Mouse (Mus musculus) lung, adult 18-20 months (tissue): ENCODE measurements around the gene A730061H03Rik.

ENCODE experiments used
- DNase-seq, 2 experiments: peaks; one replicate each; pipeline ENCODE4 v3.0.0; 2022; ENCODE audit warnings: mixed read lengths in 2 of 2

The A730061H03Rik gene

DNA sequence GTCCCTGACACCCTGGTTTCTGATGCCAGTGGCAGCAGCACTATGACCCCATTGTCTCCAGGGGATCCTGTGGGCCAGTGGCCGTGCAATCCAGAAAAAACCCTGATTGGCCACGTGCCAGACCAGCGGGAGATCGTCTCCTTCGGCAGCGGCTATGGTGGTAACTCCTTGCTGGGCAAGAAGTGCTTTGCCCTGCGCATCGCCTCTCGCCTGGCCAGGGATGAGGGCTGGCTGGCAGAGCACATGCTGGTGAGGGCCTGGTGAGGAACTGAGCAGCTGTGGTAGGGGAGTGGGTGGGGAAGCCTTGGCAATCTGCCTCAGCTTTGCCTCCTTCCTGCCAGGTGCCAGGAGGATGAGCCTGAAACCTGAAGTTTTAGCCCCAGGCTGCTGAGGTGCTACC is 15.9 kb downstream of the A730061H03Rik start:
- DNase-seq = no peak

DNA sequence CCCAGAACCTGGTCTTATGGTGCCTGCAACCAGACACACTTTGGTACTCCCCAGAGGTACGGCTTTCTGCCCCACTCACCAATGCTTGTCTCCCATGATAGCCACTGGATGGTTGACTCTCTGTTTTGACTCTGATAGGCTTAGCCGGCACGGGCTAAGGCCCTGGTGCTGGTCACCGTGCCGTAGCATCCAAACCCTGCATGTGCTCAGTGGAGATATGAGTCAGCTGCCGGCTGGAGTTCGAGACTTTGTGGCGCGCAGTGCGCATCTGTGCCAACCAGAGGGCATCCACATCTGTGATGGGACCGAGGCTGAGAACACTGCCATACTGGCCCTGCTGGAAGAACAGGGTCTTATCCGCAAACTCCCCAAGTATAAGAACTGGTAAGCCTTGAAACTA is 17.9 kb downstream of the A730061H03Rik start:
- DNase-seq = no peak

DNA sequence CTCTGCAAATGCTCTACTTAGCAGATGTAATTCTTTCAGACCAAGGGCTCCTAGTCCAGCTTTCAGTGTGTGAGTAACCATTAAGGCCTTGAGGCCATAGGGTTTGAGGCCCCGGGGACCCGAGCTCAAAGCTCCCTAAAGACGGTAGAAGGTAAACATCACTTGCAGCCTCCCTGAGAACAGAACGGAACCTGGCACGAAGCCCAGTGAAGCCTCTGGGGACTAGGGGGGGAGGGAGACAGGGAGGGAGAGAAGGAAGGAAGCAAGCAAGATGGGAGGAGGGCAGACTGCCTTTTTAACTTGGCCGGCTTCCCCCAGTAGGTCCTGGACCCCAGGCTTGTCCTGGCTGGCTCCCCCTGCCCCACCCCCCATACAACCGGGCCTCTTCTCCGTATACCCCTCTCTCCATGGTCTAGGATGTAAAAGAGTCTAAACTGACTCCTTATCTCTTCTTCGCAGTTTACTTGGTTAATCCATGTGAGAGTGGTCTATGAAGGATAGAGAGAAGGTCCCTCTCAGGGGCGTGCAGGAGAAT is 19.4 kb downstream of the A730061H03Rik start:
- DNase-seq = peak; percentile 82 to 87

DNA sequence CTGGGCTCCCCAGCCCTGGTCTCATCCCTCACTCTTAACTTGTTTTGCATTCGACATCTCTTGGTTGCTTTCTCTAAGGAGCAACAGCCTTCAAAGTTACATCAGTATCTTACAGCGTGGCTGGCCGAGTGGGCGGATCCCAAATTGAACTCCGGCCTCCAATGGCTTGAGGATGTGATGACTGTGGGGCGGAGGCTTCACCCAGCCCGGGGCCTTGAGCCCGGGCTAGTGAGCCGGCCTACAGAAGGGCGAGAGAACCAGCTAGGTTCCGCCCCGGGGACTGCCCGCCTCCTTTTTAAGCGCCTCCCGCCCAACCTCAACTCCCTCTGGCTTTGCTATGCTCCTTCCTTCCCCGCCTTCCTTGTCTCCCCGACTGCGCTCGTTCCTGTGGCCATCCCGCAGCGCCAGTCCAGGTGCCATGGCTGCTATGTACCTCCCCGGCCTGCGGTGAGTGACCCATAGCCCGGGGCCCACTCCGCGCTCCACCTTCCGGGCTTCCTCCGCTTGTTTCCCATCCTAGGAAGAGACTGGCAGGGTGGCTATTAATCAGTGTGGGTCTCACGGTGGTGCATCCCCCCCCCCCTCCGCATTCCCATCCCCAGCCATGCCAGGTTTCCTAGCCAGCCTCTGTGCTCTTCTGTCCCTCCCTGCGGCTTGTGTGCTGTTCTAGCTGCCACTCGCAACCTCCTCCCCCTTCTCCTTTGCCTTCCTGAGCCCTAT is 20.0 kb downstream of the A730061H03Rik start, which contains the start of gene Pck2:
Gene Pck2 (plus strand): TSS at position 200 of the 720 bp plus-strand sequence.
- peak; percentile 93 to 95 for DNase-seq

DNA sequence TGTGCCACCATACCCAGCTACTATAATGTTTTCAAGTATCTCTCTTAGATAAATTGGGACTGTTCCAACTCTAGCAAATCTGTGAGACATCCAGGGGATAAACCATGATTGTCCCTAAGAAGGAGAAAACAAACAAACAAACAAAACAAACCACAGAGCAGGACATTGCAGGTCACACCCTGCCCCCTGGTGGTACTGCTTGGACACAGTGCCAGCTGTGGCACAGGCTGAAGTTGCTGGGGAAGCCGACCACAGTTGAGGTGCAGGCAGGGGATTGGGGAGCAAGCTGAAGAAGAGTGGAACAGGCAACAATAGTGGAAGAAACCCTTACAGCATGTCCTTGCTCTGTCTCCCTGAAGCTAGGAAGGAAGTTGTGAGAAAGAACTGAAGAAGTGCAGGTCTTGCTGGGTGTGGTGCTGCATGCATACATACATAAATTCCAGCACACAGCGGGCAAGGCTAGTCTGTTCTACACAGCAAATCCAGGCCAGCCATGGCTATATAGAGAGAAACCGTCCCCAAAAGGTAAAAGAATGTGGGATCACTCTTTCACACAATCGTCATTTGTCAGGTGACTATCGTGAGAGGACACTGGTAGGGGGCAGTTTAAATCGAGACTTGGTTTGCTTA is 24.0 kb downstream of the A730061H03Rik start:
- DNase-seq = peak in 1 of 2 experiments; percentile 19

DNA sequence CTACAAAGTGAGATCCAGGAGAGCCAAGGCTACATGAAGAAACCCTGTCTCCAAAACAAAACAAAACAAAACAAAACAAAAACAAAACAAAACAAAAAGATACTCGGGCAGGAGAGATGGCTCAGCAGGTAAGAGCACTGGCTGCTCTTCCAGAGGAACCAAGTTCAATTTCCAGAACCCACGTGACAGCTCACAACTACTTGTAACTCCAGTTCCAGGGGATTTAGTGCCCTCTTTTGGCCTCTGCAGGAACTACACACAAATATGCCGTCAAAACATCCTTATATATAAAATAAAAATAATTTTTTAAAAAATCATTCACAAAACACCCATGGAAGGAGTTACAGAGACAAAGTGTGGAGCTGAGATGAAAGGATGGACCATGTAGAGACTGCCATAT is 32.3 kb downstream of the A730061H03Rik start:
- peak in 1 of 2 experiments; percentile 41 for DNase-seq

GRCm38 (mm10) chr14:55526674-55527073 is 33.5 kb downstream of the A730061H03Rik start:
- no peak for DNase-seq

- no peak for DNase-seq
These were observed 35.4 kb downstream of the A730061H03Rik start, which contains the start of gene Nrl for GRCm38 (mm10) chr14:55524785-55525184. TSS of gene Nrl (minus strand) at chr14:55524981.

- no peak for DNase-seq
These were observed 36.1 kb downstream of the A730061H03Rik start for GRCm38 (mm10) chr14:55524062-55524461.

DNA sequence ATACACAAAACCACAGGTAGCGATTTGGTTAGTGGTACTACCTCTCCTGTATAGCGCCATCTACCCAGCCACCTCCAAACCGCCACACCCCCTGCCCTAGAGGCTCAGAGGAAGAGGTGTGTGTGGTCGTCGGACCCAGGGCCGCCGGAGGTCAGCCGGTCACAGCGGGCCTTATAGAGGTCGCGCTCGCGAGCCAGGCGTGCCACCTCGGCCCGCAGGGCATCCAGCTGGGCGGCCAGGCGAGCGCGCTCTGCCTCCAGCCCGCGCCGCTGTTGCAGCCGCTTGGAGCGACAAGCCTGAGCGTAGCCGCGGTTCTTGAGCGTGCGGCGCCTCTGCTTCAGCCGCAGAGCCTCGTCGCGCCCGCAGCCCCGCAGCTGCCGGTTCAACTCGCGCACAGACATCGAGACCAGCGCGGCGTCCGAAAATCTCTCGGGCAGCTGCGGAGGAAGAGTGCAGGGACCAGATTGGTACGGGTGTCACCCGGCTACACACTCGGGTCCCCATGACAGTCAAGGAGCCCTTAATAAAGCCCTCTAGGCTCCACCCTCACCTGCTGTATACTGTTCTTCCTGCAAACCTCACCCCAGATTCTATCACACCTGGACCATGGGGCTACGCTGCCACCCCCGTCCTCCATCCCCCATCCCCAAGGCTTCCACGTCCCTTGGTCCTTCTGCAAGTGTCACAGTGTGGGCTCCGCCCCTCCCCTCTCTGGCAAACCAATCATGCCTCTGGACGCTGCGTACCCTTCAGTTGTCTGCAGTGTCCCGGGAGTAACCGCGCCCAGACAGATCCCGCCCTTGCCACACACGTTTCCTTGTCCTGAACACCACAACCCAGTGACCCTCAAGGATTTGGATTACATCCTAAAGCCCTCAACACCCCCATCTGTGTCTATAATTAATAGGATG is 39.5 kb downstream of the A730061H03Rik start:
- peak in 1 of 2 experiments; percentile 17 for DNase-seq

DNA sequence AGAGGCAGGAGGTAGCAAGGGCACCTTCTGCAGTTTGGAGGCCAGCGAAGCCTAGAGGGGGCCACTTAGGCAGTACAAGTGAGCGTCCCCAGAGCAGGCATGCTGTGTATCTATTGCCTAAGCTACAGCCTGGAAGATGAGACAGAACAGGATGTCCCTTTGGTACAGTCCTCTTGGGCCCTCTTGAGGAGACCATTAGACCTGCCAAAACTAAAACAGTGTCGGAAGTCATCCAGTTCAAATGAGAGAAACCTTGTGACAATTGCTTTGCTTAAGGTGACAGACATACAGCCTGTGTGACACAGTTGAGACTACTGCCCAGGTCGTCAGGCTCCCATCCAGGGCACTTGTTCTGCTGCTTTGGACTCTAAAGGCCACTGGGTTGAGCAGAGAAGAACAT is 40.6 kb downstream of the A730061H03Rik start:
- no peak for DNase-seq

GRCm38 (mm10) chr14:55518897-55519296 is 41.3 kb downstream of the A730061H03Rik start:
- no peak for DNase-seq

- no peak for DNase-seq
These were observed 44.4 kb downstream of the A730061H03Rik start for GRCm38 (mm10) chr14:55515846-55516245.

GRCm38 (mm10) chr14:55513927-55514326 is 46.3 kb downstream of the A730061H03Rik start:
- no peak for DNase-seq

GRCm38 (mm10) chr14:55511037-55511436 is 49.2 kb downstream of the A730061H03Rik start:
- no peak for DNase-seq

- DNase-seq = no peak
These were observed 50.0 kb downstream of the A730061H03Rik start, which contains the start of gene Cpne6 for GRCm38 (mm10) chr14:55510125-55510731. TSS of gene Cpne6 (plus strand) at chr14:55510445.
